Mouse (Mus musculus) heart, postnatal 0 days (tissue): ENCODE data around the gene Ush1g.

Experiments
- CTCF ChIP-seq: IDR thresholded peaks from 2 replicates; pipeline ENCODE4 v1.5.1; 2016; ENCODE audit warnings: antibody characterized with exemption, control low read depth, low read depth
- EP300 ChIP-seq: IDR thresholded peaks from 2 replicates; pipeline ENCODE4 v1.6.1; 2016; ENCODE audit warnings: antibody characterized with exemption, low read depth

GRCm38 (mm10) chr11:115349976-115350375, 28.1 kb upstream of the Ush1g start:
- TF ChIP-seq CTCF (no peak), EP300 (no peak)
